Mouse (Mus musculus): ENCODE results near the gene Efemp2.

- TF ChIP-seq CTCF (IDR thresholded peaks at IDR 0.05; ENCODE audit: insufficient read depth, low read length): no peak
- no peak for TF ChIP-seq POLR2A (IDR thresholded peaks at IDR 0.05; ENCODE audit: borderline replicate concordance, extremely low read depth, low read depth, low read length)
Measured at GRCm38 (mm10) chr19:5468374-5468773, 5.4 kb upstream of the Efemp2 start, which contains the start of gene Ctsw.
